Mouse (Mus musculus) granulocyte monocyte progenitor cell, adult 5-6 weeks (primary cell): ENCODE data around the gene Rbmxl1. TPM values are rescaled to one million over a fixed set of nuclear protein-coding genes. Genes with fewer than 3 reads are reported as not detected.
"Not testable (repeated sequence)": the region's sequence is repeated elsewhere in the genome, so short reads cannot be mapped to it uniquely, and the experiment has no call there.

ENCODE experiments used
- ATAC-seq: replicated peaks from 2 replicates; pipeline ENCODE4 v1.8.0; 2016; ENCODE audit warnings: mild to moderate bottlenecking, moderate TSS enrichment, inconsistent platforms; ENCODE audit not compliant: poor library complexity, severe bottlenecking
- total RNA-seq, 2 experiments: library from RNA; stranded (forward) in 1 of 2; stranded (reverse) in 1 of 2; fragments of 200-712, 200-1000 nt in 1 of 2; fragments of >200 nt in 1 of 2; fragmentation: Nextera tagmentation in 1 of 2; gene quantifications; 2 replicates each; pipeline ENCODE4 v1.2.3; 2014 to 2017

Gene Rbmxl1
- total RNA-seq (2014; fragmentation: Nextera tagmentation) (180 and 196 TPM in 2 replicates), total RNA-seq (2017) (190 and 200 TPM in 2 replicates)

- peak; percentile 73 for ATAC-seq
Observed at GRCm38 (mm10) chr8:78508719-78509272, at the start of gene Rbmxl1. Rbmxl1 (minus strand) TSS chr8:78508898.

- ATAC-seq = no peak
Observed at GRCm38 (mm10) chr8:78556773-78557434, 48.2 kb upstream of the Rbmxl1 start.

- no peak for ATAC-seq
Observed at GRCm38 (mm10) chr8:78555817-78556216, 47.1 kb upstream of the Rbmxl1 start.

- no peak for ATAC-seq
Observed at GRCm38 (mm10) chr8:78550752-78551134, 42.0 kb upstream of the Rbmxl1 start.

- ATAC-seq = no peak
Observed at GRCm38 (mm10) chr8:78549971-78550751, 41.5 kb upstream of the Rbmxl1 start.

- ATAC-seq = not testable (repeated sequence)
Observed at GRCm38 (mm10) chr8:78545153-78545817, 36.6 kb upstream of the Rbmxl1 start.

- ATAC-seq = no peak
Observed at GRCm38 (mm10) chr8:78544545-78544944, 35.8 kb upstream of the Rbmxl1 start.

GRCm38 (mm10) chr8:78543621-78544020 is 34.9 kb upstream of the Rbmxl1 start:
- no peak for ATAC-seq

GRCm38 (mm10) chr8:78542670-78543069 is 34.0 kb upstream of the Rbmxl1 start:
- ATAC-seq = peak; percentile 81

GRCm38 (mm10) chr8:78537795-78538194 is 29.1 kb upstream of the Rbmxl1 start:
- no peak for ATAC-seq

- ATAC-seq = no peak
Observed at GRCm38 (mm10) chr8:78536716-78537115, 28.0 kb upstream of the Rbmxl1 start.

GRCm38 (mm10) chr8:78533981-78534380 is 25.3 kb upstream of the Rbmxl1 start:
- ATAC-seq = no peak

GRCm38 (mm10) chr8:78515132-78515531 is 6.4 kb upstream of the Rbmxl1 start:
- ATAC-seq = no peak

- ATAC-seq = no peak
Observed at GRCm38 (mm10) chr8:78514706-78515105, 6.0 kb upstream of the Rbmxl1 start.

- no peak for ATAC-seq
Observed at GRCm38 (mm10) chr8:78513106-78513505, 4.4 kb upstream of the Rbmxl1 start.

- ATAC-seq = no peak
Observed at GRCm38 (mm10) chr8:78510926-78511325, 2.2 kb upstream of the Rbmxl1 start.

GRCm38 (mm10) chr8:78510094-78510493 is 1.4 kb upstream of the Rbmxl1 start:
- ATAC-seq = peak; percentile 36

- ATAC-seq = peak; percentile 72
Observed at GRCm38 (mm10) chr8:78509273-78510031, 754 bp upstream of the Rbmxl1 start, which contains the start of gene Slc10a7. Slc10a7 (plus strand) TSS chr8:78509346.

GRCm38 (mm10) chr8:78507979-78508718 is 549 bp downstream of the Rbmxl1 start:
- ATAC-seq = peak; percentile 30
